Mouse (Mus musculus) T-helper 1 cell (primary cell): Measurements from ENCODE around the gene Pstk.
"Not testable (repeated sequence)": the region's sequence is repeated elsewhere in the genome, so short reads cannot be mapped to it uniquely, and the experiment has no call there.

ENCODE experiments used
- in situ Hi-C: fragments of 300-600 bp; cut with MboI, MseI; formaldehyde crosslinking; loops from one replicate; pipeline ENCODE4 v1.15.1; 2025; ENCODE audit warnings: high pct_unique_total_duplicates

The Pstk gene

GRCm38 (mm10) chr7:131370648-131371469 is at the start of gene Pstk:
TSS of gene Pstk (plus strand) at chr7:131371141.
- in situ Hi-C loops = no loop called here

DNA sequence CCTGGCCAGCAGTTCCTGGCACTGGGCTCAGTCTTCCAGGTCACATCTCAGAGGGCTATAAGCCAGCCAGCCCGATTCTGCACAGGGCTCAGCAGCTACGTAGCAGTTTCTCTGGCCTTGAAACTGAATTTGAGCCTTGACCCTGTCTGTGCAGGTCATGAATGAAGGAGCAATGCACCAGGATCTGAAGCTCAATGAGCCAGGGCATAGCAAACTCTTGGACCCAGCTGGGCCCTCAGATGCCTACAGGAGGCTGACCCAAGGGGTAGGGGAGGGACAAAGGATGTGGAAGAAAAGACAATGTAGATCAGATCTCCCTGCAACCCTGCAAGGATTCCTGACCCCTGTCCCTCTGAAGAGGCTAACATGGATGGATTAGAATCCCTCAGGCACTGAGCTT is 48.7 kb upstream of the Pstk start, which contains the start of gene Cuzd1:
Gene Cuzd1, minus strand, starts transcription at position 101 of the 400 bp plus-strand sequence.
- in situ Hi-C loops = no loop called here

- in situ Hi-C loops = no loop called here
Measured at GRCm38 (mm10) chr7:131327054-131327453, 43.9 kb upstream of the Pstk start.

GRCm38 (mm10) chr7:131329416-131329815 is 41.5 kb upstream of the Pstk start, which contains the start of gene Fam24b:
TSS of gene Fam24b (minus strand) at chr7:131329516.
- in situ Hi-C loops = no loop called here

DNA sequence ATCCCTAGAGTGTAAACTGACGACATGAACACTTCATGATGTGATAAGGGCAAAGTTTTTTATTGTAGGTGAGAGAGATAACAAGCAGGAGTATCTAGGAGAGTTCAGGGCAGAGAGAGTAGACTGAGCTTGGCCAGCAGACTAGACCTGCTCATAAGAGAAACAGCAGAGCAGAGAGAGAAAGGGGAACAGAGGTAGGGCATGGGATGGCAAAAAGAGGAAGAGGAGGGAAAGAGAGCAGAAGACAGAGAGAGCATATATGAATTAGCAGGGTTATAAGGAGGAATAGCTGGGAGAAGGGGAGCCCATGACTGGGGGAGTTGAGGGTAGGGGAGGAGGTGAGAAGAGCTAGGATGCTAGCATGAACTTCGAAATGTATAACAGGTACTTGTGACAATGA is 39.3 kb upstream of the Pstk start:
- in situ Hi-C loops = no loop called here

DNA sequence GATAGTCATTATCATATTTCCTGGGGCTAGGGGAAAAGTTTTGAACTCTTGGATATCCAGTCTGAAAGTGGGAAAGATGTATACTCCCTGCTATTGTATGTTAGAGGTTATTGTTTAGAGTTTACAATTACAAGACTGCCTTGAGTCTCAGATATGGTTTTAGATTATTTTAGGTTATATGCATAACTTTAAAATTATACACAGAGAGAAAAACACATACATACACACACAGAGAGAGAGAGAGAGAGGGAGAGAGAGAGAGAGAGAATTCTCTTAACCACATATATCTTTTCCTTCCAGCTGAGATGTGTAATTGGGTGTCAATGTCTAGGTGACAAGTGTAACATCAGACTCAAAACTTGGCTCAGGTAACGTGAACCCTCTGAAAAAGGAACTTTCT is 37.4 kb upstream of the Pstk start, which contains the start of gene Fam24a:
Gene Fam24a, plus strand, starts transcription at position 301 of the 400 bp plus-strand sequence.
- in situ Hi-C loops = no loop called here

GRCm38 (mm10) chr7:131337502-131338068 is 33.4 kb upstream of the Pstk start:
- in situ Hi-C loops = no loop called here

- in situ Hi-C loops = no loop called here
Measured at GRCm38 (mm10) chr7:131345856-131346541, 24.9 kb upstream of the Pstk start.

- in situ Hi-C loops = no loop called here
Measured at GRCm38 (mm10) chr7:131356105-131356504, 14.8 kb upstream of the Pstk start.

DNA sequence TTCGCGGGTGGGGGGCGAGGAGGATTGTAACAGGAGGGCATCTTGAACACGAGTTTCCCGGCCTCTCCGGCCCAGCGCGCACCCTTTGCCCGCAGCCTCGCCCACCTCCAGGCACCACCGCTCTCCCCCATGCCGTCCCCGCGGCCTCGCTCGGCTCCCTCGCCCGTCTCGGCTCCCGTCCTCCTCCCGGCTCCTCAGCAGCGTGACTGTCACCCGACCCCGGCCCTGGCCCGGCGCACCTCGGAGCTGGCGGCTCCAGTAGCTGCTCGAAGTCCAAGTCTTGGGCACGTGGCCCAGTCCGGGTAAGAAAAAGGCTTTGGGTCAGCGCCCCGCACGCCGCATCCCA is 8.7 kb upstream of the Pstk start:
- in situ Hi-C loops = loop anchor here (5.0 kb wide), 1 partner anchor 50 kb away; the partner anchor contains the start of genes Acadsb and Ikzf5

DNA sequence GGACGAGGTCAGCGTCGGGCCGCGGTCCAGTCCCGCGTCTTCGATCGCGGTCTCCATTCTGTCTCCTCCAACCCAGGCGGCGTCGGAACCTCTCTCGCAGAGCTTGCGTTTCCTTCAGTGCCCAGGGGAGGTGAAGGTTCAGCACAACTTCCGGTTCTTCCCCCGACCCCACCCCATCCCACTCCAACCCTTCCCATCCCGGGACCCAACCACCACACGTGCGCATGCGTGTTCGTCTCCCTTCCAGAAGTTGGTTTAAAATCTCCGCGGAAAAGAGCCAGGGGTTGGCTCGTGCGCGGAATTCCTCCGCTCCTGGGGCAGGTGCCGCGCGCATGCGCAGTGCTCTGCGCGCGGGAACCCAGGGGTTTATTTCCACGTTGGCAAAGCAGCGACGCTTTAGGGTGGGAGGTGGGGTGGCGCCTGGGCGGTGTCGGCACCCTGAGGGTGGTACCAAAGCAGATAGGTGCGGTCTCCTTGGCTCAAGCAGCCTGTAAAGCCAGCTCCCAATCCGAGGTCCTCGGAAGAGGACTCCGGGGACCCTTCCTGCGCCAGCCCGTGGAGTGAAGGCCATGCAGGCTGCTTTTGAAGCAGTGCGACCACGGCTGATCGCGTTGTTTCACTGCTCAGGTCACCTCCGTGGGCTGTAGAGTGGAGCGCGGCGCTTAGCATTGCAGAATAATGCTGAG is 8.2 kb upstream of the Pstk start, which contains the start of gene 2310057M21Rik:
Gene 2310057M21Rik, minus strand, starts transcription at position 145 of the 686 bp plus-strand sequence.
- in situ Hi-C loops = loop anchor here (5.0 kb wide), 1 partner anchor 50 kb away; the partner anchor contains the start of genes Acadsb and Ikzf5

- in situ Hi-C loops = loop anchor here (5.0 kb wide), 1 partner anchor 48 kb away; the partner anchor contains the start of genes Acadsb and Ikzf5
Measured at GRCm38 (mm10) chr7:131364131-131364530, 6.8 kb upstream of the Pstk start.

GRCm38 (mm10) chr7:131371470-131371860 is 524 bp downstream of the Pstk start:
- in situ Hi-C loops = no loop called here

- in situ Hi-C loops = no loop called here
Measured at GRCm38 (mm10) chr7:131371880-131372651, 1.1 kb downstream of the Pstk start.

- in situ Hi-C loops = not testable (repeated sequence)
Measured at GRCm38 (mm10) chr7:131391761-131392160, 20.8 kb downstream of the Pstk start.

- in situ Hi-C loops = no loop called here
Measured at GRCm38 (mm10) chr7:131409321-131409987, 38.5 kb downstream of the Pstk start.

DNA sequence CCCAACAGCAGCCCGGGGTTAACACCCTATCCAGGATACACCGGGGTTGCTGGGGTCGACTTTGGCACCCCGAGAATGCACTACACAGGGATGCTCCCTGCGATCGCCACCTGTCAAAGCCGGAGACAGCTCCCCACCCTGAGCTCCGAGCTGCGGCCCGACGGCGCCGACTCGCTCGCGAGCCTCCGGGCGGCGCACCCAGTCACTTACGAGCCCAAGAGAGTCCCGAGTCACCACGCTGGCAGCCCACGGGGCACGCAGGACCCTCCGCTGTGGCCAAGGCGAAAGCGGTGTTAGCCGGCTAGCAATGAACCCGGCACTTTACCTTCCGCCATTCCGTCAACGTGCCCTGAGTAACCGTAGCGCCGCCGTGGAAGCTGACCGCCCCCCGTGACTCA is 39.0 kb downstream of the Pstk start:
- in situ Hi-C loops = loop anchor here (5.0 kb wide), 1 partner anchor 48 kb away; the partner anchor contains the start of gene 2310057M21Rik

DNA sequence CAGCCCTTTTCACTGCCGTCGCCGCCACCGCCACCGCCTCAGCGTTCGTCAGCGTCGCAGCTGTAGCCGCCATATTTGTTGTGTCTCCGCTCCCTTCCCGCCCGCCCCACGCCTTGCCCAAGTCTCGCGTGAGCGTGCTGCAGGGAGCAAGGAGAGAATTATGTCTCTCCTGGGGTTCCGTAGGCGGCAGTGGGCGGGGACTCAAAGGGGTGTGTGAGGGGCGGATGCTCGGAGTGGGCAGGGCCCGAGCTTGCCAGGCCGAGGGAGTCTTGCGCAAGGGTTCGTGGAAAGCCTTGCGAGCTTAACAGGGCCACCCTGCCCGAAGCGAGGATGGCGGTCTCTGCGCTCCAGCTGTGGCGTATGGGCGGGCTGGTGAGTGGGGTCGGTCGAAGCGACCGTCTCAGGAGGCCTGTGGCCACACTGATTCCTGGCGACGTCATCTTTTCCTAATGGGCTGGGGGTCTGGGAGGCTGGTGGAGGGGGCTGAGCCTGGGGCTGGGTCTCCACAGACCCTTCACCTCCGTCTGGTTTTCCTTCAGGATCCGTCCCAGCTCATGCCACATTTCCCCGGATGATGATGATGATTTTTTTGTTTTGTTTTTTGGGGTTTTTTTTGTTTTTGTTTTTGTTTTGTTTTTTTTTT is 39.6 kb downstream of the Pstk start, which contains the start of the genes Ikzf5 and Acadsb:
Gene Ikzf5, minus strand, starts transcription at position 106 of the 643 bp plus-strand sequence.
Gene Acadsb, plus strand, starts transcription at position 186 of the 643 bp plus-strand sequence.
- in situ Hi-C loops = loop anchor here (5.0 kb wide), 1 partner anchor 48 kb away; the partner anchor contains the start of gene 2310057M21Rik
